Mouse (Mus musculus): ENCODE results near the gene Itpr3. TPM values are rescaled to one million over a fixed set of nuclear protein-coding genes. Genes with fewer than 3 reads are reported as not detected.

Gene Itpr3
- polyA plus RNA-seq, 1 experiment from 2014 or later = 6.1 TPM

DNA sequence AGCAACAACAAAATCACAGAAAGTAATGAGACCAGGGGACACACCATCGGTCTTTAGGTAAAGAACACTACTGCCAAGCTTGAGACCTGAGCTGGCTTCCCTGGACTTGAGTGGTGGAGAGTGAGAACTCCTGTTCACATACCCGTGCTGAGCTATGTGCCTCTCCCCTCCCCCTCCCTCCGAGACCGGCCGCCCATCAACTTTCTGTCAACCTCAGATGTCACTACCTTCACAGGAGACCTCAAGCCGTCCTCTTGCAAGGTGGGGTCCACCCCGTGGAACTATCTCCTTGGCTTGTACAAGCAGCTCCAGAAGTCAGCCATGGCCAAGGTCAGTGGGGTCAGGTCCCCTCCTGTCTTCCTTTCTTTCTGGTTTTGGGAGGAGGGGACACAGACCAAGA lies 24.8 kb upstream of the Itpr3 start:
- Histone ChIP-seq H3K4me1 (replicated peaks; ENCODE audit: control insufficient read depth, insufficient read depth, low read length) (no peaks in the 10 kb centered on the region), H3K9ac (ENCODE audit: low read depth, low read length) (no peak overlapping the region), H3K9me3 (ENCODE audit: control insufficient read depth) (no peaks in the 10 kb centered on the region), H3K4me3 (ENCODE audit: low read depth, low read length) (no peak overlapping the region), H3K27ac (ENCODE audit: low read depth, low read length) (no peak overlapping the region), H3K36me3 (ENCODE audit: control insufficient read depth, insufficient read depth) (no peaks in the 10 kb centered on the region), H3K27me3 (replicated peaks; ENCODE audit: control insufficient read depth, insufficient read depth, low read length) (no peaks in the 10 kb centered on the region), H3K4me2 (replicated peaks; ENCODE audit: low read depth) (peak overlapping the region; percentile 43)
- ATAC-seq = no peak
- no peak for TF ChIP-seq CTCF (IDR thresholded peaks at IDR 0.05; ENCODE audit: low read depth)
- 55% methylated on average over 7 of the region's 7 CpGs for WGBS

DNA sequence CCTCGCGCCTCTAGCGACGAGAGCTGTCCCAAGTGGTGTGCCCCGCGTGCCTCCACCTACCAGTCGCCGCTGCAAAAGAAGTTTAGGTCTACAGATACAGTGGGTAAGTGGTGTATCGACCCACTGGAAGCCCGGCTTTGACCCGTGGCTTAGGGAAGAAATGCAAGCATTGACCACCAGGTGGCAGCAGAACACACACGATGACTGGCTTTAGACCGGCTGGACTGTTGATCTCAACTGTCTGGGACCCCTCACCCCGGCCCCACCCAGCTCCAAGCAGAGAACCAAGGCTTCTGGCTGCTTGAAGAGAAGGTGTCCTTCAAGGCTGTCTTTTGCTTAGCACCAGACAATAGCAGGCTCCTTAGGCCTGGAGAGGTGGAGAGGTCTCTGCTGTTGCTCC lies 24.2 kb upstream of the Itpr3 start:
- Histone ChIP-seq H3K27ac (ENCODE audit: low read depth, low read length) (no peak overlapping the region), H3K9me3 (ENCODE audit: control insufficient read depth) (no peaks in the 10 kb centered on the region), H3K4me2 (replicated peaks; ENCODE audit: low read depth) (peak overlapping the region; percentile 43), H3K36me3 (ENCODE audit: control insufficient read depth, insufficient read depth) (no peaks in the 10 kb centered on the region), H3K9ac (ENCODE audit: low read depth, low read length) (no peak overlapping the region), H3K4me3 (ENCODE audit: low read depth, low read length) (no peak overlapping the region), H3K4me1 (replicated peaks; ENCODE audit: control insufficient read depth, insufficient read depth, low read length) (no peaks in the 10 kb centered on the region), H3K27me3 (replicated peaks; ENCODE audit: control insufficient read depth, insufficient read depth, low read length) (no peaks in the 10 kb centered on the region)
- ATAC-seq = peak; percentile 17; the same call in 1 of the 2 replicates
- peak; percentile 95 for TF ChIP-seq CTCF (IDR thresholded peaks at IDR 0.05; ENCODE audit: low read depth)
- under 1% methylated on average over 14 of the region's 14 CpGs for WGBS

DNA sequence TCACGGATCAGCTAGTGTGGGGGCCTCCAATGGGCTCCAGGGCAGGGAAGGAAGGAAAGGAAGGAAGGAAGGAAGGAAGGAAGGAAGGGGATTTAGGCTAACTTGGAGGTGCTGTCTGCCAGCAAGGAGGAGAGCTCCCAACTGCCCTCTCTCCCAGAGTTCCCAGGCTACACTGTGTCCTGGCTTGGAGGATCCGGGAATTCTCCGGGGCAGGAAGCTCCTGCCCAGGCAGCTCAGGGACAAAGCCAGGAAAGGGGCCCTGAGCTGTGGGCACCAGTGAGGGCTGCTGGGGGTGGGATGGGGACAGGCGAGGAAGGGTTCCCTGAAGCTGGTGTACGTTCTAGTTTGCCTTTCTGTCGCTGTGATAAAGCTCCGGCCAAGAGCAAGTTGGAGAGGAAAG lies 20.6 kb upstream of the Itpr3 start:
- Histone ChIP-seq H3K27ac (ENCODE audit: low read depth, low read length) (no peak overlapping the region), H3K27me3 (replicated peaks; ENCODE audit: control insufficient read depth, insufficient read depth, low read length) (no peaks in the 10 kb centered on the region), H3K36me3 (ENCODE audit: control insufficient read depth, insufficient read depth) (no peaks in the 10 kb centered on the region), H3K4me2 (replicated peaks; ENCODE audit: low read depth) (no peak overlapping the region), H3K4me3 (ENCODE audit: low read depth, low read length) (no peak overlapping the region), H3K9ac (ENCODE audit: low read depth, low read length) (no peak overlapping the region), H3K4me1 (replicated peaks; ENCODE audit: control insufficient read depth, insufficient read depth, low read length) (peaks cover 9% of the 10 kb centered on the region), H3K9me3 (ENCODE audit: control insufficient read depth) (no peaks in the 10 kb centered on the region)
- no peak for TF ChIP-seq CTCF (IDR thresholded peaks at IDR 0.05; ENCODE audit: low read depth)
- no peak for ATAC-seq
- WGBS = 78% methylated on average over 7 of the region's 7 CpGs

DNA sequence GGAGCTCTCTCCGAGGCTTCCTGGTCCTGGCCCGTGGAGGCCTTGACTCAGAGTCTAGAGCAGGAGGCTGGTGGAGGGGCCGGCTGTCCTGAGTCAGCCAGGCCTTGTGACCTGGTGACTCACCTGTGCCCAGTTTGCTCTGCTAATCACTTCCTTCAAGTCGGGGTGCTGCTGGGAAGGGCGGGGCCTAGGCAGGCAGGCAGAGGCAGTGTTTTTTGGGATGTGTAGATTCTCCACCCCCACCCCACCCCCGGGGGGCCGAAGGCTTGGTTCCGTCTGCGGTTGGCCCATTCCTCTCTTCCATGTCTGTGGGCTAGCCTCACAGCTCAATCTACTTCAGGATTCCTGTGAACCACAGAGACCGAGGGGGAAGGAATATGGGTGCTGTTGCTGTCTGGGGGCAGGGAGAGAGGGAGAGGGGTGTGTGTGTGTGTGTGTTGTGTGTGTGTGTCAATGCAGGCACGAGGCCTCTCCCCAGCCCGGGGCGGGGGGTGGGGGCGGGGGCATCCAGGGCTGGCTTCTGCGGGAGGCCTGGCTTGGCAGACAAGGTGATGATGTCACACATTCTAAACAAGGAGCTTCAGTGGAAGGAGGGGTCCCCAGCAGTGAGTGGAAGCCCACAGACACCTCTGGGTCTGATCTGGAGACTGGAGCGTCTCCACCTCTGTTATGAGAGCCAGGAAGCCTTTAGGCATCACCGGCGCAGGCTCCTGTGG lies 18.6 kb upstream of the Itpr3 start:
- H3K4me3 ChIP-seq (ENCODE audit: low read depth, low read length) = no peak overlapping the region
- 37% methylated on average over 18 of the region's 18 CpGs for WGBS
- H3K4me1 ChIP-seq (replicated peaks; ENCODE audit: control insufficient read depth, insufficient read depth, low read length) = peaks cover 9% of the 10 kb centered on the region
- TF ChIP-seq CTCF (IDR thresholded peaks at IDR 0.05; ENCODE audit: low read depth) = no peak
- peak overlapping the region; percentile 76 for H3K27ac ChIP-seq (ENCODE audit: low read depth, low read length)
- peak; percentile 77 for ATAC-seq
- H3K9ac ChIP-seq (ENCODE audit: low read depth, low read length) = peak overlapping the region; percentile 34; the same call in 1 of the 2 replicates
- no peaks in the 10 kb centered on the region for H3K27me3 ChIP-seq (replicated peaks; ENCODE audit: control insufficient read depth, insufficient read depth, low read length)
- H3K36me3 ChIP-seq (ENCODE audit: control insufficient read depth, insufficient read depth) = no peaks in the 10 kb centered on the region
- peak overlapping the region; percentile 46 for H3K4me2 ChIP-seq (replicated peaks; ENCODE audit: low read depth)
- H3K9me3 ChIP-seq (ENCODE audit: control insufficient read depth) = no peaks in the 10 kb centered on the region

DNA sequence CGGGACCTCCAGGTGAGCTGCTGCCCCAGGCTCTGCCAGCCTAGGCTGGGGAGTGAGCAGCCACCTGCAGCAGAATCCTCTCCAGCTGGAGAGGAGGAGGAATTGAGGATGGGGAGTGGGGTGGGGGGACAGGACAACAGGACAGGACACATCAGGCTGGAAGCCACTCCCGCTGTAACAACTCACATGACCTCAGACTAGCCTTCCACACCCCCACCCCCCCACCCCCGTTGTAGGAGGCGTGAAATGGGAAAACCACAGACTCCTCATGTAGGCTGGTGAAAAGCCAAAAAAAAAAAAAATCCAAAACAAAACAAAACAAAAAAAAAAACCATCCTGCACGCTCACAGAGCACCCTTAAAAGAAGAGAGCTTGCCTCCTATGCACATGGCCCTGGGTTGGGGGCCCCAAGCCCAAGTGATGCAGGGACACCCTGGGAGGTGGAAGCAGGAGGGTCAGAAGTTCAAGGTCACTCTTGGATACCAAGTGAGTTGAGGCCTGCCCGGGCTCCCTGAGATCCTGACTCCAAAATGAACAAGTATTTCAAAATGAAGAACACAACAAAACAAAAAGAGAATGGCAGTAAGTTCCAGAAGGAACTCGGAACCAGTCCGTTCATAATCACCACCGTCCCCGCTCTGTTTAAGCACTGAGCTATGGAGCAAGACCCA lies 17.5 kb upstream of the Itpr3 start:
- WGBS = 70% methylated on average over 10 of the region's 10 CpGs
- TF ChIP-seq CTCF (IDR thresholded peaks at IDR 0.05; ENCODE audit: low read depth) = no peak
- Histone ChIP-seq H3K9me3 (ENCODE audit: control insufficient read depth) (no peaks in the 10 kb centered on the region), H3K4me2 (replicated peaks; ENCODE audit: low read depth) (no peak overlapping the region), H3K27me3 (replicated peaks; ENCODE audit: control insufficient read depth, insufficient read depth, low read length) (no peaks in the 10 kb centered on the region), H3K9ac (ENCODE audit: low read depth, low read length) (no peak overlapping the region), H3K36me3 (ENCODE audit: control insufficient read depth, insufficient read depth) (no peaks in the 10 kb centered on the region), H3K27ac (ENCODE audit: low read depth, low read length) (no peak overlapping the region), H3K4me1 (replicated peaks; ENCODE audit: control insufficient read depth, insufficient read depth, low read length) (peaks cover 9% of the 10 kb centered on the region), H3K4me3 (ENCODE audit: low read depth, low read length) (no peak overlapping the region)
- ATAC-seq = no peak

DNA sequence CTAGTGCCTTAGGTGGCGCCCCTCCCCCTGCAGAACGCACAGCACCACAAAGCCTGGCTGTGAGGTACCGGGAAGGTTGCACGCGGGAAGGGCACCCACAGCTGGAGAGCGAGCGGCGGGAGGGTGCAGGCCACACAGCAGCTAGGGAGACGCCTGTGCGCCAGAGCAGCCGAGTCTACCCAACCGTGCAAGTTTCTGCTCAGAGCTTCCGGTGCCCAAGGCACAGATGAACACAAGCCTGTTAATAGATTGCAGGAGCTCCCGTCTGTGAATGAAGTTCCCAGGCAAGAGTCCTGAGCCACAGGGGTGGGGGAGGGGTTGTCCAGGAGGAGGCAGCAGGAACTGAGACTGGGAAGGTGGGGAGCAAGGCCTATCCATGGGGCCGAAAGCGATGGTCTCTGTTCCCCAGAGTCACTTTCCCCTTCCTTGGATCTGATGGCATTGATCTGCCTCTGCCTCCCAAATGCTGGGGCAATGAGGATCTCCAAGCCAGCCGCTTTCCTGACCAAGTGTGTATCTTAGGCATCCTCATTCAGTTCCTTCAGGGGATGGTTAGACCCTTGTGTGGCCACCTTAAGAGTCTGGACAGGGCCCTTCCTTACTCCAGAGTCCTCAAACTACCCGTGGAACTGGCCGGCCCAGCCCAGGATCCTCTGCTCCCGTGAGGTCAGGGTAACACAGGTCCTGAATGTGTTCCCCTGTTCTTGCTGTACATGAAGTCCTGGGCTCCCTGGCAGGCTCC lies 16.6 kb upstream of the Itpr3 start:
- TF ChIP-seq CTCF (IDR thresholded peaks at IDR 0.05; ENCODE audit: low read depth) = no peak
- Histone ChIP-seq H3K4me1 (replicated peaks; ENCODE audit: control insufficient read depth, insufficient read depth, low read length) (peaks cover 9% of the 10 kb centered on the region), H3K9ac (ENCODE audit: low read depth, low read length) (no peak overlapping the region), H3K27me3 (replicated peaks; ENCODE audit: control insufficient read depth, insufficient read depth, low read length) (no peaks in the 10 kb centered on the region), H3K36me3 (ENCODE audit: control insufficient read depth, insufficient read depth) (no peaks in the 10 kb centered on the region), H3K27ac (ENCODE audit: low read depth, low read length) (no peak overlapping the region), H3K4me3 (ENCODE audit: low read depth, low read length) (no peak overlapping the region), H3K4me2 (replicated peaks; ENCODE audit: low read depth) (no peak overlapping the region), H3K9me3 (ENCODE audit: control insufficient read depth) (no peaks in the 10 kb centered on the region)
- no peak for ATAC-seq
- 34% methylated on average over 20 of the region's 20 CpGs for WGBS

Measured in intestine, postnatal 0 days (tissue).